Mouse (Mus musculus) heart, postnatal 0 days (tissue): Measurements from ENCODE around the gene Thrap3.

ENCODE experiments used
- CTCF ChIP-seq: IDR thresholded peaks from 2 replicates; pipeline ENCODE4 v1.5.1; 2016; ENCODE audit warnings: antibody characterized with exemption, control low read depth, low read depth
- EP300 ChIP-seq: IDR thresholded peaks from 2 replicates; pipeline ENCODE4 v1.6.1; 2016; ENCODE audit warnings: antibody characterized with exemption, low read depth

DNA sequence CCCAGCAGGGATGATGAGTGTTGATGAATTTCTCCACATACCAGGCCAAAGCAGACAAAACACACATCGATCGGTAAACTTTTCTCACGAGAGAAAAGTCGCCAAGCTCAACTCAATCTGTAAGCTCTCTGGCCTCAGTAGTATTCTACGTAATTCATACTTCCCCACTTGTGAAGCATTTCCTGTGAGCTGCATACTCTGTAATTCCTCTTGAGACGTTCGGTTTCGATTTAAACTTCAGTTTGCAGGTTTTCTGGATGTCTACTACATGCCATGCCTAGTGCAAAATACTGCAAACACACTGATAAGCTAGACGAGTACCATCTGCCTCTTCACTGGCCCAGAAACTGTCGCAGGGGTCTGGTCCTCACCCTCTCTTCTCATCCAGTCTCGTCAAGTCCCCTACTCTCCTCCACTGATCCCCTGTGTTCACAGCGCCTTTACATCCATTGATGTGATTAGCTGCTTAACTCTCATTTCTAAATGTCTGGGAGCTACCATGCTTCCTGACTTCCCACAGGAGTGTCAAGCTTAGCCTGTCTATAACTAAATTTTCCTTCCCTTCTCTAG is 2.2 kb upstream of the Thrap3 start:
- TF ChIP-seq CTCF (no peak), EP300 (no peak)
